Mouse (Mus musculus) ovary, postnatal 14 days (tissue): ENCODE data around the gene Tekt4.

Source experiments
- DNase-seq: peaks from one replicate; pipeline ENCODE4 v3.0.0; 2022; ENCODE audit warnings: low spot score

Tekt4 gene

DNA sequence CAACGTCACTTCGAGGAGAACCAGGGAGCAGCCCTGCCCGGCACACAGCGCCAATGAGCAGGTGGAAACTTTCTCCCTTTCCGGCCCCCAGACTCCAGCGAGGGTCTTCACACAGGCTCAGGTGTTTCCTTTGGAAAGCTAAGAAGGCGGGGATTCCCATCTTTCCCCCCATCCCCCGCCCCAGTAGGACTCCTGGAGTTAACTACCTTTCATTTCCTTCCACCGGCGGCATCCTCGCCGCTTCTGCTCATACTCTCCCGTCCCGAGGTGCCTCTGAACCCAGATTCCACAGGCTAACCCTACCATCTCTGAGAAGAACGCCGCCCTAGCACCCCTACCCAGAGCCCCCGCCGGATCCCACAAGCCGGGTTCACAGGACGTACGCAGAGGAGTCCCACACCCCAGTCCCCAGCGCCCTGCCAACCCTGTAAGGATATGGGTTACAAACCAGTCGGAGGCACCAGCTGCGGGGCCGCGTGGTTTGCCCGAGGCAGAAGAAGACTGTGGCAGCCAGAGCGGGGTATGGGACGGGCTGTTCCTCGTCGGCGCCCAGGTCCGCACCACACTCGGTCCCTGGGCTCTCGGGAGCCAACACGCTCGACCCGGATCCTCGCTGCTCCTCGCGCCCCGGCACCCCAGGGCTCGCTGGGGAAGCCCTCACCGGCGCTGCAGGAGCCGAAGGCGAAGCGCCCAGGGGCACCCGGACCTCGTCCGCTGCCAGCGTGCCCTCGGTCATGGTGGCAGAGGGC, 21.8 kb upstream of the Tekt4 start:
- DNase-seq = peak; percentile 22

DNA sequence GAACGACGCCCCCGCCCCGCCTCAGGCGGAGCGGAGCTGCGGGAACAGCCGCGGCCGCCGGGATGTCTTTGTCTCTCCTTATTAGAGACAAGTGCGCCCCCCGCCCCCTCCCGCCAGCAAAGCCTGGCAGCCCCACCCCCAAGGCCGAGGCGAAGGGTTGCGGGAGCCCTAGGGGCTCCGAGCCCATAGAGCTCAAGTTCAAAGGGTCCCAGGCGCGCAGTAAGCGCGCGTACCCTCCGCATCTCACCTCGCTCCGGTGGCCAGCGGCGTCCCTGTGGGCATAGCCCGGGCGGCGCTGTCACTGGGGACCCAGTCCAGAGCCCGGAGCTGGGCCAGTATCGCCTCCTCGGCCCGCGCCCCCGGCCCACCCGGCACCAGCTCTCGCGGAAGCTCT, 21.2 kb upstream of the Tekt4 start:
- DNase-seq = no peak

DNA sequence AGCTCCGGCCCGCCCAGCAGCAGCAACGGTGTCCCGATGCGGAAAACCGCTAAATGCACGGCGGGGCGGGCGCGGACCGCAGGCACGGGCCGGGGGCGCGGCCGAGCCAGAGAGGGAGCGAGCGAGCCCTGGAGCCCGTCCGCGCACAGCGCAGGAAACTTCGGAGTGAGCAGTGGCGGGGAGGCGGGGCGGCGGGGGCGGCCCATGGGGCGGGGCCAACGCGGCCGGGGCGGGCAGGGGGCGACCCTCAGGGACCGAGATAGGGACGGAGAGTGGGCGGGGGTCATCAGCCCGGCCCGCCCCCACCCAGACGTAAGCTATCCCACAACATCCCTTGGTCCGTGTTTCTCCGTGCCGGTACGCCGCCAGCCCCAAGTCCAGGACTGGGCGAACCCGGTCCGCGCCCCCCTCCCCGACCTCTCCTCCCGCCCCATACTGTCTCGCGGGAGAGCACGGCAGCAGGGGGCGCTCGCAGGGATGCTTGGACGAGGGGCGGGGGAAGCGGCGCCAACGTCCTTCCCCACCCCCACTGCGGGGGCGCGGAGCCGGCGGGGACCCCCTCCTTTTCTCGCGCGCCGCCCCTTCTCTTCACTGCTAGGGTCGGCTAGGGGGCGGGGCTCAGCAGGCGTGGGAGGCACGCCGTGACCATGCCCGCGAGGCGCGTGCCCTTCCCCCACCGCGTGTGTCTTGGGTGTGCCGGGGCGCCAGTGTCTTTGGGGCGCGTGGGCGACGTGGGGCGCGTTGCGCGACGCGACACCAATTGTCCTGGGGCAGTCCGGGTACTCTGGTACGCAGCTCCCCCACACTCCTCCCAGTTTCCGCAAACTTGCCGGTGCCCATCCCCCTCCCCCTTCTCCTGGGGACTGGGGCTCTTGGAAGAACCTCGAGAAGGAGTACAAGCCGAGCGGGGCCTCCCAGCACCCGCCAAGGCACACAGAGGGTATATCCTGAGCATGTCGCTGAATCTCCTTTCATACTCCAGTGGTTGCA, 20.5 kb upstream of the Tekt4 start, which contains the start of gene Cacna1h:
Cacna1h (minus strand) TSS at position 167 of the 990 bp plus-strand sequence.
- DNase-seq = peak; percentile 67

DNA sequence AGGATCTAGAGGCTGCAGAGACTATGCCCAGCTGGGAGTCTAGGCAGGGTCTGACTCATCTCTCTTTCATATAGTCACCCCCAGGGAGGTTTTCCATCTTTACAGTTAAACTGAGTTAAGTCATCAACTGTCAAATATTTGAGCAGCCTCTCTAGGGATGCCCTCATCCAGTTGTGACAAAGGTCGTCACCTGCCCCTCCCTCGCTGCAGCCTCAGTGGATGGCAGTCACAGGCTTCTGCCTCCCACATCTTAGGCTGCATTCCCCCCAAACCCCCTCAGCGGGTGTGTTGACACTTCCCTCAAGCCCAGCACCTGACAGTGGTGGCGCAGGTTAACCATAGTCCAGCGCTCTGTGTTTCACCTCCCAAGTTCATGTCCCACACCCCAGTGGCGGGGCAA, 13.0 kb upstream of the Tekt4 start:
- DNase-seq = no peak

DNA sequence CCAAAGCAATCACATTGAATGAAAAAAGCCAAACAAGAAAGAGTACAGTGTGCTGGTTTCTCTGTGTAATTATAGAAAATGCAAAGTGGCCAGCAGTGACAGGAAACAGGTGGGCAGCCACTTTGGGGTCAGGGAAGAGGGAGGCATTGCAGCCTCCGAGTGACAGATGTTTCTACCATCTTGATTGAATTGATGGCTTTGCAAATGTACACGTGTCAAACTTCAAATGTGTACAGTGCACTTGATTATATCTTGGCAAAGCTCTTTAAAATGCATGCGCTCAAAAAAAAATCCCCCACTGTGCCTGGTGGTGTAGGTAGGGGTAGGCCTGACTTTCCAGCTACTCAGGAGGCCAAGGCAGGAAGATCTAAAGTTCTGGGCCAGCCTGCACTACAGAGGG, 11.5 kb upstream of the Tekt4 start:
- DNase-seq = no peak

DNA sequence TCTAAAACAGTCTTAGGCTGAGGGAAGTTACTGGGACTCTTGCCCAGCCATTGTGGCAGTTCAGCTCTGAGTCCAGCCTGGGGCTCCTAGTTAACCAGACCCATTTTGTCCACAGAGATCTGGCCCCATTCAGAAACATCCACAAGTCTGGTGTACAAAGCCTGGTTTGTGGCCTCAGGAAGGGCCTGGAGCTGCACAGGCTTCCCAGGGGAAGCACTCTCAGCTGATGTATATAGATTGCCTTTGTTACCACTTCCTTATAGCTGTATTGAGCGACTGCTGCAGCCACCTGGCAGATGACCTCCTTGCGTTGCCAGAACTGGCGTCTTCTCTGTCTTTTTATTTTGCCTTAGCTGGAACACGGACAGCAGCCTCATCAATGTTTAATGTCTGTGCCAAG, 9.3 kb upstream of the Tekt4 start:
- no peak for DNase-seq

DNA sequence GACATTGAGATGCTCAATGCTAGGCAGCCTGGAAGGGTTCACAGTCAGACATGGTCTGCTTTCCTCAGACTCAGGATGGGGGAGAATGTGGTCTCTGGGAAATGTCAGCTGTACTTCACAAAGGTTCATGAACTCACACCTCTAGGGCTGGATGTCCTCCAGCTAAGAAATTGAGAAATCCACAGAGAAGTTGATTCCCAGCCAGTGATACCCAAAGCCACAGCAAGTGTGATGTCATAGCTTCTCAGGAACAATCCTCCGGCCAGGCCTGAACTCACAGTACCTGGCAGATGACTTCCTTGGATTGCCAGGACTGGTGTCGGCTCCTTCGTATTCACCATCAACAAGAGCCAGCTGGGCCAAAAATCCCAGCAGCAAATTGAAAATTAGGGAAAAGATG, 8.6 kb upstream of the Tekt4 start:
- DNase-seq = no peak

DNA sequence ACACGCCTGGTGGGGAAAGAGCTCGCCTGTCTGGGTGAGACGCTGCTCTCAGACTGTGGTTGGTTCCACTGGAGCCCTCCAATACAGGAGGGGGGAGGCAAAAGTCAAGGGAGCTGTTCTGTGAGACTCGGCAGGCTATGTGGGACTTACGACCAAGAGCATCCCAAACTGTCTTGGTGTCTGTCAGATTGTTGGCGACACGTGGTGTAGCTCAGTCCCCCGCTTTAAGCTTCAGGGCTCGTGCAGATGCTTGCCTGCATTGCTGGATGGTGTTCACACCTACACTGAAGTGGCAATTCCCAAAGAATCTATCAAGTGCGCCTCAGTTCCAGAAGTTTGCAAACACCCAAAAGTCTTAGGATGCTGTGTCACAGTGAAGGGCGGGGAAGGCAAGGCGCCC, 6.5 kb upstream of the Tekt4 start:
- no peak for DNase-seq

DNA sequence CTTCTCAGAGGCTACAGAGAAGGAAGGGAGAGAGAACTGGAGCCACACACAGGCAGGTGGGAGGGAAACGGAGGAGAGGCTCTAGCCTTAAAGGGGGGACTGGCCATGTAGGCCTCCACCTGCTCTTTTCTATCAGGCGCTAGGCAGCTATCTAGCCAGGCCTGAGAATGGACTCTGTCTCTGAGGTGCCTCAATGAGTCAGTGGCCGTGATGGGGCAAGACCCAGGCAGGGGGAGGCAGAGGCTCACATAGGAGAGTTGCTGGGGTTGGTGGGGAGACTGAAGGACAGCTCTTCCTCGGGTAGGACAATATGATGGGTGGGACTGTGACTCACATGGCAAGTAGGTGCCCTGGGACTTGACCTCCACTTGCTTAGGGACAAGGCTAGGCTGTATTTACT, 4.1 kb upstream of the Tekt4 start:
- no peak for DNase-seq

DNA sequence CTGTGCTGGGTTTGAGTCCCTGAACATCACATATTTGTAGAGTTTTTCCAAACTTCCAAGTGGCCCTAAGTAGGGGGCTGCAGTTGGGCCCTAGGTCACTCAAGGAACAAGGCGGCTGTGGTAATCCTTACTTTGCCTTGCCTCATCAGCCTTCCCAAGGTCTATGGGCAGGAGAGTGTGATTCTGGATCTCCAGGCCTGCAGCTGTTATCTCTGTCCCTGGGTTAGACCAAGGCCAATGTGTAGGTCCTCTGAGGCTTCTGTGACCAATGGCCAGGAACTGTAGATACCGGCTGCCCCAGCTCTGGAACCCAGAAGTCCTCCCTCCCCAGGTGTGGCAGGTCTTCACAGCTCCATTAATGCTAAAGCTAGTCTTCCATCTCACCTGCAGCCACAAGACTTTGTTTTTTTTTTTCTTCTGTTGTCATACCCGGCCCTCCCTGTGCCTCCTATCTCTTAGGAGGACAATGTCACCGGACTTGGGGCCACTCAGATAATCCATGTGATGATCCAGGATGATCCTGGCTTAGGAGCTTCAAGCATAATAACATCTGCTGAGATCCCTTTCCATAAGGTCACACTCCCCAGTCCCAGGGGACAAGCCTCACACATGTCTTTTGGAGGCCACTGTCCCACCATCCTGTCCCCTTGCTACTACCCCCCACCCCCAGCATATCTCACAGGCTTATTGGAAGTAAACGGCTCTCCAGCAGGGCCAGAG, 2.0 kb upstream of the Tekt4 start:
- no peak for DNase-seq

DNA sequence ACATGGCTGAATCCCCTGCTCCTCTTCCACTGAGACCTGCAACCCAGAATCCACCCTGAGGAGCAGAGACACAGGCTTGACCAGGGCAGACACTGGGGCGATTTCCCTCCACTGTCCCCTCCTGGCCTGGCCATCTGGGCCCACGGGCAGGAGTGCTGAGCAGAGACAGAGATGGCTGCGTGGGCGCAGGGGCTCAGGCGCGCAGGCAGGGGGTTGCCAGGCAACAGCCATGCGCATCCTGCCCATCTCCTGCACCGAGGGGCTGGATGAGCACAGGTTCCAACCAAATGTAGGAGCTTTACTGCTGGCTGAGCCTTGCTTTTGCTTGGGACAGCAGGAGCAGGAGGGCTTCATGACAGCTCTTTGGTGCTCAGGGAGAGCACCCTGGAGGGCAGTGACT, 2.1 kb downstream of the Tekt4 start:
- DNase-seq = no peak

DNA sequence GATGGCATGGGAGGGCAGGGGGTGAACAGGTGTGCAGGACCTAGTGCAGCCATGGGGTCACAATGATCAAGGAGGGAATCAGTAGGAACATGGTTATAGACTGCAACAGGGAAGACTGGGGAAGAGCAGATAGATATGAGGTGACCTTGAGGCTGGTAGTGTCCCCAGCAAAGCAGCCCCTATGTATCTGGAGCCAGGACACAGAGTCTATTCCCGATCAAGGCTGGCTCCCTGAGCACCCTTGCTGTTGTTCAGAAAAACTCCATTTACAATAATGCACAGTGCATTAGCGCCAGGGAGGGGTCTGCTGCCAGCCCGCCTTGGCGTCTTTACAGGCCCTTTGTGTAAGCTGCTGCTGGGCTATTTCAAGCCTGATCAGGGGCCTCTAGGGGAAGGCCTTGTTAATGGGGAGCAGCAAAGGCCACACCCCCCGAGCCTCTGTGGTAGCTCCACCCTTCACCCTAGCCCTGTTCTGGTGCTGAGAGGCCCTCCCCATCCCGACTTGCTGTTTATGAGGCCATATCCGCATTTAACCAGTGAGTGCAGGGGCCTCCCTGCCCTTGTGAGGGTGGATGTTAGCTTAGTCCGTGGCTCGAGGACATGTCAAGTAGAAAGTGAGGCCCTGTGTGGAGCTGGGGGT, 7.9 kb downstream of the Tekt4 start:
- DNase-seq = no peak

DNA sequence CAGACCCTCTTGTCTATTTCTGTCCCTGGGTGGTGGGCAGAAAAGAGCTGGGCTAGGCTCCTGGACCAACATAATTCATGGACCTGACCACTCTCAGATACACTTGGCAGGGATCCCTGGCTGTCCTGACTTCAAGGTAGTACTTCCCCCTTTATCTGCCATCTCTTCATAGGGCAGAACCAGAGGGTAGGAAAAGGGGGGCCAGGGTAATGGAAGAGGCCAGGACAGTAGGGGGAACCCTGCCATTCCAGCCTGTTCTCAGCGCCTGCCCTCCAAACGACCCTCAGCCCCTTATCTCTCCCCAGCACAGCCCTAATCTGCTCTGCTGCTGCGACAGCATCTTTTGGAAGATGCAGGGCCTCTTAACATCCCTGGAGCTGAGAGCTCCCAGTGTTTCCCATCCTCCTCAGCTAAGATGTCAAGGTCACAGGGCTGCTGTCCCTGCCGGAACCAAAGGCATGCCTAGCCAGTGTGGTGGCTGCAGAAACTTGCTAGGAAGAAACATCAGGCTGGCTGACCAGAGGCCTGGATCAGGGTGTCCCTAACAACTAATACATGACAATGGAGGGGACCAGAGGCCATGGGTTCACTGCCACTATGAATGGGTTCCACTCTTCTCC, 9.0 kb downstream of the Tekt4 start:
- no peak for DNase-seq

DNA sequence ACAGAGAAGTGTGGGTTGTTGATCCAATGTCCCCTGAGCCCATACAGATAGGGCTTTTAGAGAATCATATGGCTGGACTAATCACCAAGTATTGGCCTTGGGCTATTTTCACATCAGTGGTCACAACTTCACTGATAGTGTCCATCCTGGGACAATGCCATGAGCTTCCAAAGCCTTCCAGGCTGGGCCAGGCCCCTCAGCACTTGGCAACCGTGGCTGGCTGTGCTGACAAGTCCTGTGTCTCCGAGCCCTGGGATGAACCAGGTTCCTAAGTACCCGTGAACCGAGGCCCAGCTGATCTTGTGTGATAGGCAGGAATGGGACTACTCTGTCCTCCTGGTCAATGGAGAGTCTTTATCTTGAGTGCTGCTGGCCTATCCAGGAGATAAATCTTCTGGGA, 9.7 kb downstream of the Tekt4 start:
- DNase-seq = no peak

DNA sequence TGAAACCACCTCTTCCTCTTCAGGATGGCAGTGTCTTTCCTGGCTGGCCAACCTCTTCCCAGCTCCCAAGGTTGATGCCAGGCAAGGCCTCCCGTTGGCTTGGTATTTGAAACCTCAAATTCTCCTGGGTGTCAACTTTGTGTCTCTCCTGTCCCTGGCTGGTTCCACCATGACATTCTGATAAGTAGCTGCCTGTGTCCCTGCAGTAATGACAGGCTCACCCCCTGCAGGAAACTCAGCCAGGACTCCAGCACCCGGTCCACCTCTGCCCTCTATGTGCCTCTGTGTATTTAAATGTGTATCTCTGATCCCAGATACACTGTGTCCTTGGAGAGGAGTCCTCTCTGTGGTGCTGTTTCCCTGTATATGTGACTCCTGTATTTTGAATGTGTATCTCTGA, 11.8 kb downstream of the Tekt4 start:
- no peak for DNase-seq

DNA sequence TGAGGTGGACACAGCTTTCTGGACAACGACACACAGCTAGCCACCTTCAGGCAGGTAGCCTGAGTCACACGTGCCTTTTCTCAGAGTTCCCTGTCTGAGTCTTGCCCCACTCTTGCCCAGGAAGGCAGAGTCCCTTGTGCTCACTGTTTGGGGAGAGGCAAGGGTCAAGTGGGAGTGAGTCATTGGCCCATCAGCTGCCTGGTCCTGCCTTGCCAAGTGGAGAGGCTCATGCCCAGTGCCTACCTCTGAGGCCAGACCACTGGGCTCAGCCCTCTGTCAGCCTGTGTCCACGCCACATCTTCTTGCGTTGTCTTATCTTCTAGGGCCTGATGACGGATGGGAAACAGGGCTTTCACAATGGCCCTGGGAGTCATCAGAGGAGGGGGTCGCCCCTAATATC, 13.4 kb downstream of the Tekt4 start:
- no peak for DNase-seq

DNA sequence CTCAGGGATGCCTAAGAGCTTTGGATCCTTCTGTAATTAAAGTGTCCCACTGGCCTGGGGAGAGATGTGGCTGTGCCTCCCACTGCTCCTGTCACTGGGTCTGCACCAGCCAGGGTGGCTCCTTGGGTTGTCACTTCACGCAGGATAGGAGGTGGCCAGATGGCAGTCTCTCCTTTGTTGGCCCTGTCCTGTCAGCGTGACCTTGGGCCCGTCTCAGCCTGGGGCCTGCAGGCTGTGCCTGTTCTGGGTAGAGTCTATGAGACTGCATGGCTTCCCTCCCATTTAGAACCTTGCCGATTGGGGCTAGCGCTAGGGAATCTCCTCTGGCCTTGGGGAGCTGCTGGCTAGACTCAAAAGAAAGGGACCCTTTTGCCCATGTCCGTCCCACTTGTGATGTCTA, 13.9 kb downstream of the Tekt4 start:
- no peak for DNase-seq

DNA sequence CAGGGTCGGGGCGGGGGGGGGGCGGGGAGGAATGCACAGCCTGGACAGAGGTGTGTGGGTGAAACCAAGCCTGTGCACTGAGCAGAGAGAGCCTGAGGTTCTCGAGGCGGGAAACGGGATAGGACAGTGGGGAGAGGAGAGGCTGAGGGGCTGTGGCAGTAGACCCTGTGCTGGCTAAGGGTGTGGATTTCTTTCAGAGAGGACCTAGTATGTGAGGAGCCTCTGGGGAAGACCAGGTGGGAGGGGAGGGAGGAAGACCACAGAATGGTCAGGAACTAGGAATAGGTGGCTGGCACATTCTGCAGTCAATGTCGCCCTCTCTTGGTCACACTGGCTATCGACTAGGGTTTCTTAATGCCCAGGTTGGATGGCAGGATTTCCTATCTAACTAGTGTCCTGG, 15.4 kb downstream of the Tekt4 start:
- peak; percentile 69 for DNase-seq

DNA sequence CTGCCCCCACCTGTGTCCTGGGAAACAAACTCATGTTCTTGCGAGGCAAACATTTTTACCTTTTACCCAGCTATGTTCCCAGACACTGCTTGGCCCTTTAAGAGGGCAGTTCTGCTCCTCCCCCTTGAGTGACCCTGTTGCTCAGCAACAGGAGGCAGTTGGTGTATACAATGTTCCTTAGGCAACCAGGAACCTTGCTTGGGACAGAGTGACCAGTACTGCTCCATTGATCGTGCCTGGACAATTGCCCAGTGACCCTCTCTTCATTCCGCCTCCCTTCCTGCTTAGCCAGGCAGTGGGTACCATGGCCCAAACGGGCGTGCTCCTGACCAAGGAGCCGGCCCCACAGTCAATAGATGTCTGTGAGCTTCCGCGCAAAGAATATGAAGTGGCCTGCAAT, 17.0 kb downstream of the Tekt4 start:
- no peak for DNase-seq

DNA sequence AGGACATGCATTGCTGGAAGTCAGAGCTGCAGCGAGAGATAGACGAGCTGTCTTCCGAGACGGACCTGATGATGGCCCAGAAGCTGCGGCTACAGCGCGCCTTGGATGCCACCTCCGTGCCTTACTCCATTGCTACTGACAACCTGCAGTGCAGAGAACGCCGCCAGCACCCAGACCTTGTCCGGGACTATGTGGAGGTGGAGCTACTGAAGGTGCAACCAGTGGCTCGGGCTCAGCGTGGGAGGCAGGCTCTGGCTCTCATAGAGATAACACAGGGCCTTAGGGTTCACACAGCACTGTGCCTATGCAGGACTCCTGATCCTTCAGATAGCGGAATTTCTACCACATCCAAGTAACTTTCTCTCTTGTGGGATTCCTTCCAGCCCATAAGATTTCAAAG, 17.6 kb downstream of the Tekt4 start:
- no peak for DNase-seq

DNA sequence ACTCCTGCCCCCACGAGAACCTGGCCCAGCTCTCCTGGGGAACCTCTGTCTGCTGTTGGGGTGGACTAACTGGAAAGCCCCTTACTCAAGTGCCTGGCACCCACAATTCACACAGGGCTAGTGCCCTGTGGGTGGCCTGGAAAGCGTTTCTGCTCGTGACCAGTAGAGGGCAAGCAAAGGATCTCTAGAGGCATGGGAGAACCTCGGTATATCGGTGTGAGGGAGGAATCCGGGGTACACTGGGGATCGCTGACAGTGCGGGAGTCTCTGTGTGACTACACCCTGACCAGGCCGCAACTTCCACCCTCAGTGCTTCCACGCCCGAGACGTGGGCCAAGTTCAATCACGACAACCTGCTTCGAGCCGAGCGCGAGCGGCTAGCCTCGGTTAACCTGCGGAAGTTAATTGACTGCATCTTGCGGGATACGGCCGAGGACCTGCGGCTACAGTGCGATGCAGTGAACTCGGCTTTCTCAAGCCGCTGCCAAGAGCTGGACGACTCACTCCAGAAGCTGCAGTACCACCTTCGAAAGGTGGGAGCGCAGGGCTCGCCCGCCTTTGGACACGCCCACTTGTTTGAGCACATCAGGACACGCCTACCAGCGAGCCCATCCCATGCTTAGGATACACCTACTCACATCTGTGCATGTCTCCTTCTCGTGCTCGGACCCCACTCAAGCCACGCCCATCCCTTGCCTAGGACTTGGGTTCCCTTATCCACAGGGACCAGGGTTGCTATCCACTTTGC, 20.1 kb downstream of the Tekt4 start:
- DNase-seq = peak; percentile 55
